Mouse (Mus musculus): Measurements from ENCODE around the gene Aif1. TPM values are rescaled to one million over a fixed set of nuclear protein-coding genes. Genes with fewer than 3 reads are reported as not detected.
A peak's percentile ranks its signal among the peaks of the same experiment; 100 is the strongest.

Gene Aif1
- polyA plus RNA-seq, 1 experiment from 2014 or later = 6.0 TPM

DNA sequence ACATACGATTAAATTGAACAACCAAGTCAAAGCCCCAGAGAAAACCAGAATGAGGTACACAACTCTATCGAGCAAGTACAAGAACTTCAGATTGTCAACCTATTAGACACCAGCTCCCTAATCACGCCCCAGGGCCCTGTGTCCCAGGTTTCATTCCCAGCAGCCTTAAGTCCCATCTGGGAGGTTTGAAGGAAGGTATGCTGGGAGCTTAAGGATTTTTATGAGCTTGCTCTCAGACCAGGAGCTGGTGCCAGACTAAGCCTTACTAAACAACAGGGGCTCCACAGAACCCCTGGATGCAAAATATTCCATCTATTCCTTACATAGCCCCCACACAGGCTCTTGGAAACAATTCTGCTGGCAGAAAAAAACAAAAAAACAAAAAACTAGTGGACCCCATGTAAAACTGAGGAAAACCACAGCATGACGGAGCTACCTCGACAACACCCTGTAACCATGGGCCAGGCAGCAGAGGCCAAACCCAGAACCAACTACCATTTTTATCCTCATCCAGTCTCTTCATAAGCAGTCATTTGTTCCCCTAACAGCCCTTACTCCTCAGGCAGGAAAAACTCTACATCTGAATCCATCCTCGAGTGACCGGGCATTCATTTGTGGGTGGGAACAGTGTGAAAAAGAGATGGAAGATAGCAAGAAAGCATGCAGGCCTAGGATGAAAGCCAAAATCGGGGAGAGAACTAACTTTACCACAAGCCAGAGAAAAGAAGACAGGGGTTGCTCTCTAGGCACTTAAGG, 12.4 kb downstream of the Aif1 start:
- WGBS = 16% methylated on average over 8 of the region's 8 CpGs

DNA sequence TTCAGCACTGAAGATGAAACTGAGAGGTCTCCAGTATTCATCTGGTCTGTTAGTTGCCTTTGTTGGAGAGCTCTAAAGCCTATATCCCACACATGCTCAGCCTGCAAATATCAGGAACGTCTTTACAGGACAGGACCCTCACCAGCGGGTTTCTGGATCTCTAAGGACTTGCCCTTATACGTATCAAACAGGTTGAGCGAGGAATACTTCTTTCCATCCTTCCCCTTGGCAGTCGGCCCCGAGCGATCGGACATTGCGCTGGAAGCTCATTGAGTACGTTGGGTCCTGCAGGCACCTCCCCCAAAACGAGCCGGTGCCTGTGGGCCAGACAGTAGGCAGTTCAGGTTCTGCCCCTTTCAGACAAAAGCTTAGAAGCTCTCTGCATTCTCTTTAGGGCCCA, 13.1 kb downstream of the Aif1 start:
- H3K9ac ChIP-seq = peak overlapping the region; percentile 100
- H3K27ac ChIP-seq = peak overlapping the region; percentile 97; the same call in 1 of the 2 replicates
- H3K9me3 ChIP-seq (replicated peaks) = no peaks in the 10 kb centered on the region
- no peak for ATAC-seq
- H3K4me2 ChIP-seq = peak overlapping the region; percentile 99
- peak overlapping the region; percentile 100 for H3K4me3 ChIP-seq
- WGBS = 43% methylated on average over 12 of the region's 12 CpGs
- peaks cover 36% of the 10 kb centered on the region for H3K4me1 ChIP-seq
- no peaks in the 10 kb centered on the region for H3K27me3 ChIP-seq
- peaks cover 50% of the 10 kb centered on the region for H3K36me3 ChIP-seq (ENCODE audit: poor library complexity, severe bottlenecking)

More for the DNA sequence above, 12.4 kb downstream of the Aif1 start:
- Histone ChIP-seq H3K9me3 (replicated peaks) (no peaks in the 10 kb centered on the region), H3K4me3 (peak overlapping the region; percentile 100), H3K27ac (peak overlapping the region; percentile 97), H3K36me3 (ENCODE audit: poor library complexity, severe bottlenecking) (peaks cover 42% of the 10 kb centered on the region), H3K27me3 (no peaks in the 10 kb centered on the region), H3K9ac (peak overlapping the region; percentile 100), H3K4me2 (peak overlapping the region; percentile 99), H3K4me1 (peaks cover 36% of the 10 kb centered on the region)
- ATAC-seq = no peak

DNA sequence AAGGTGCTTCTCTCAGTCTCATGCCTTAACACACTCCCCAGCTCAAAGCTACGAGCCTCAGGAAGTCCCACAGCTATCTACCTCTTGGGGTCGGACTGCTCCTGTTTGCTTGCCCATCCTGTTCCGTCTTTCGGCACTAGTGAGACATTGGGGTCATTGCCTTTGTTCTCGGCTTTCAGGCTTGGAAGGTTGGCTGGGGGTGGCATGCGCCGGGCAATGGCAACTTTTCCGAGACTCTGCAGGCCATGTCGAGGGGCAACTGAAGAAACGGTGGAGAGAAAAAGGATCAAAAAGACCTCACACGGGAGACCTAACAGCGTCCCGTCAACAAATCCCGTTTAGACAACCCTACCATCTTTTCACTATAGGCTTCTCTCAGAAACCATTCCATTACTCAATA, 13.7 kb downstream of the Aif1 start:
- H3K4me1 ChIP-seq = peaks cover 36% of the 10 kb centered on the region
- H3K36me3 ChIP-seq (ENCODE audit: poor library complexity, severe bottlenecking) = peaks cover 56% of the 10 kb centered on the region
- no peak for ATAC-seq
- peak overlapping the region; percentile 99 for H3K4me2 ChIP-seq
- no peaks in the 10 kb centered on the region for H3K27me3 ChIP-seq
- no peaks in the 10 kb centered on the region for H3K9me3 ChIP-seq (replicated peaks)
- 79% methylated on average over 14 of the region's 14 CpGs for WGBS
- no peak overlapping the region for H3K27ac ChIP-seq
- H3K9ac ChIP-seq = peak overlapping the region; percentile 100
- H3K4me3 ChIP-seq = peak overlapping the region; percentile 100

DNA sequence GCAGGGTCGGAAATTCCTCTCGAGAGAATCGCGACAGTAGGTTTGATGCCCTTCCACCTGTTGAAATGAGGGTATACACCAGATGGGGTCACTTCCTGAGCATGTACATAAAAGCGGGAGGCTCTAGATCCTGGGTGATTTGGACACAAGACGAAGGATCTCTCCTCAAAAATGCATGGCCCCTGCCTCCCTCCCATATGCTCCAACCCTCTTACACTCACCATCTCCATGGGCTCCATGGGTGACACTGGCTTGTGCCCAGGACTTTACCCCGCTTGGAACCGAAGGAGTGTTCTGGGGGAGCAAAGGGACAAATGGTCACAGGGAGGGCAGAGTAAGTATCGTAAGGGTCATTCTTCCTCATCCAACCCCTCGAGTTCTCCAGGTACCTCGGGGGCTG, 14.4 kb downstream of the Aif1 start:
- WGBS = 90% methylated on average over 11 of the region's 11 CpGs
- Histone ChIP-seq H3K4me1 (peaks cover 33% of the 10 kb centered on the region), H3K9ac (no peak overlapping the region), H3K4me3 (no peak overlapping the region; the same call in 1 of the 2 replicates), H3K9me3 (replicated peaks) (no peaks in the 10 kb centered on the region), H3K36me3 (ENCODE audit: poor library complexity, severe bottlenecking) (peaks cover 63% of the 10 kb centered on the region), H3K27me3 (no peaks in the 10 kb centered on the region), H3K4me2 (peak overlapping the region; percentile 99), H3K27ac (no peak overlapping the region)
- no peak for ATAC-seq

DNA sequence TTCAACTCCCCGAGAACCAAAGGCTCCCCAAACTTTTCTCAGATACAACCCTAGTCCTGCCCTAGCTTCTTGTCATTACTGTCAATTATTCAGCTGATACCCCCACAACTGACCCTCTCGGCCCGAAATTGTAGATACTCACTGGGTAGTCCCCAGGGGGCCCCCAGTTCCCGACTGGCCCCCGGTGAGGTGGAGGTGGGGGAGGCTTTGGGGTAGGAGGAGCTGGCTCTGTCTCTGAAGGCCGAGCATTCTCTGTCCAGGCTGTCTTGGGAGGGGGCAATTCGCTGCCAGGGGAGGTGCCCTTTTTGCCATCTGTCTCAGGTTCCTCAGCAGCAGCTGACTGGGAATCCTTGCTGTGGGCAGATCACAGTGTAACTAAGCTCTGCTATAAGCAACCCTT, 16.2 kb downstream of the Aif1 start:
- H3K4me3 ChIP-seq = no peak overlapping the region
- peaks cover 25% of the 10 kb centered on the region for H3K4me1 ChIP-seq
- H3K4me2 ChIP-seq = no peak overlapping the region
- H3K27ac ChIP-seq = no peak overlapping the region
- no peak overlapping the region for H3K9ac ChIP-seq
- no peaks in the 10 kb centered on the region for H3K27me3 ChIP-seq
- 88% methylated on average over 7 of the region's 7 CpGs for WGBS
- no peak for ATAC-seq
- no peaks in the 10 kb centered on the region for H3K9me3 ChIP-seq (replicated peaks)
- H3K36me3 ChIP-seq (ENCODE audit: poor library complexity, severe bottlenecking) = peaks cover 81% of the 10 kb centered on the region

DNA sequence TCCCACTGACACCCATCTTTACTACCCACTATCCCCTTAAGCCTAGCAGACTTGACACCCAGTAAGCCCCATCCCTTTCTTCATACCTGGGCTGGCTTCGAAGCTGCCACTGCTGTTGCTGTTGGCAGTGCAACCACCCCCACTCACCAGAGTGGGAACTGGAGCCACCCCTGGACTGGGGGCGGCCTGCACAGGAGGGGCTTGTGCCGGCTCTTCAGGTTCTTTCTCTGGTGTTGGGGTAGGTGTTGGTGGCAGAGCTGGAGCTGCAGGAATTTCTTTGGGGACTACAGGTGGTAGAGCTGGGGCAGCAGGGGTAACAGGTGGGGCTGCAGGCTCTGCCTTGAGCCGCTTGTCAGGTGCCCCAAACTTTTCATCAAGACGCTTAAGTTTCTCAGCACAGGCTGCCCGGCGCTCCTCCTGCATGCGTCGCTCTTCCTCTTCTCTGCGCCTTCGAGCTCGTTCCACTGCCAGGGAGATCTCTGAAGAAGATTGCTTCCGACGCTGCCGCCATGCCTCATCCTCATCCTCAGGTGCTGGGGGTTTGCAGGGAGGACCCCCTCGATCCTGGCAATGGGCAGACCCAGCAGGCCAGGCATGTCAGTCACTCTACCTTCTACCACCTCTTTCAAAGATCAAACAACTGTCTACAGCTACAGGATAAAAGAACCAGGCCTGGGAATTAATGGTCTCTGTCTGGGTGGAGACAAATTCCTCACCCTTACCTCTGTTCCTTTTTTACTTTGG, 16.8 kb downstream of the Aif1 start:
- H3K4me2 ChIP-seq = no peak overlapping the region
- no peaks in the 10 kb centered on the region for H3K9me3 ChIP-seq (replicated peaks)
- H3K27me3 ChIP-seq = no peaks in the 10 kb centered on the region
- 97% methylated on average over 16 of the region's 16 CpGs for WGBS
- H3K9ac ChIP-seq = no peak overlapping the region
- no peak overlapping the region for H3K4me3 ChIP-seq
- no peak overlapping the region for H3K27ac ChIP-seq
- peaks cover 25% of the 10 kb centered on the region for H3K4me1 ChIP-seq
- ATAC-seq = no peak
- H3K36me3 ChIP-seq (ENCODE audit: poor library complexity, severe bottlenecking) = peaks cover 87% of the 10 kb centered on the region

DNA sequence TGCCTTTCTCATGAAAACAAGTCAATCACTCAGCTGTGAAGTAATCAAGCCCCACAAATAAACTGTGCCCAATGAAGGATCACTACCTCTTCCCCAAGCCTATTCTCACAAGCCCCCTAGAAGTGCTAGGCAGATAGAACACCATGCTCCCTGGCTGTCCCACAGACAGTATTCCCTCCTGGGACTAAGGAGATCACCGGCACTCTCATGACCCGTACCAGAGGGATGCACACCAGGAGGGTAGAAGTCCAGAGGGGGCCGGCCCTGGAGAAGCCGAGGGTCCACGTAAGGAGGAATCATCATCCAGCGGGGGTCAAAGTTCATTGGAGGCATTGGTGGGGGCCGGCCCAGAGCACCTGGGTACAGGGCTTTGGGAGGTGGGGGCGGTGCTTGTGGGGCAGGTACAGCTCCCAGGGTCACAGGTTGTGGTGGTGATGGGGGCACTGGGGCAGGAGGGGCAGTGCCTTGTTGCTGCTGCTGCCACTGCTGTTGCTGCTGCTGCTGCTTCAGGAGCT, 18.1 kb downstream of the Aif1 start:
- 97% methylated on average over 8 of the region's 8 CpGs for WGBS
- H3K36me3 ChIP-seq (ENCODE audit: poor library complexity, severe bottlenecking) = peaks cover 100% of the 10 kb centered on the region
- H3K4me1 ChIP-seq = peaks cover 14% of the 10 kb centered on the region

DNA sequence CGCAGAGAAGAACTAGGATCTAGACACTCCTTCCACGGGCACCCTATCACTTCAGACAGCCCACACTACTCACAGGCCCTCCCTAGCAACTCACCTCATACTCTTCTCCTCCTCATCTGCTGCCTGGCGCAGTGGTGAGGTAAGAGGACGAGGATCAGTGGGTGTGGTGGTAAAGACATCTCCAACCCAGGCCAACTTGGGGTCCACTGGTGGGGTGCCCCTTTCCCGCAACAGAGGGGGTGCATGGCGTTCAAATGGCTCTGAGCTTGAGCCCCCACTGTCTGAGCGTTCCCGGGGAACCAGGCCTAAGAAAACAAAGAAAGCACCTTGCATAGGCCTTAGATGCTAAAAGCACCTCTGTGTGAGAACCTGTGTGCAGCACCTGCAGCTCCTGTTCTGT, 18.6 kb downstream of the Aif1 start:
- H3K9me3 ChIP-seq (replicated peaks) = no peaks in the 10 kb centered on the region
- H3K27ac ChIP-seq = no peak overlapping the region
- peaks cover 9% of the 10 kb centered on the region for H3K4me1 ChIP-seq
- ATAC-seq = no peak
- no peak overlapping the region for H3K4me3 ChIP-seq
- WGBS = 94% methylated on average over 8 of the region's 8 CpGs
- H3K9ac ChIP-seq = no peak overlapping the region
- H3K27me3 ChIP-seq = no peaks in the 10 kb centered on the region
- H3K36me3 ChIP-seq (ENCODE audit: poor library complexity, severe bottlenecking) = peaks cover 100% of the 10 kb centered on the region
- H3K4me2 ChIP-seq = no peak overlapping the region

More for the DNA sequence above, 18.1 kb downstream of the Aif1 start:
- Histone ChIP-seq H3K4me3 (no peak overlapping the region), H3K27ac (no peak overlapping the region), H3K27me3 (no peaks in the 10 kb centered on the region), H3K9ac (no peak overlapping the region), H3K9me3 (replicated peaks) (no peaks in the 10 kb centered on the region), H3K4me2 (no peak overlapping the region)
- ATAC-seq = no peak

DNA sequence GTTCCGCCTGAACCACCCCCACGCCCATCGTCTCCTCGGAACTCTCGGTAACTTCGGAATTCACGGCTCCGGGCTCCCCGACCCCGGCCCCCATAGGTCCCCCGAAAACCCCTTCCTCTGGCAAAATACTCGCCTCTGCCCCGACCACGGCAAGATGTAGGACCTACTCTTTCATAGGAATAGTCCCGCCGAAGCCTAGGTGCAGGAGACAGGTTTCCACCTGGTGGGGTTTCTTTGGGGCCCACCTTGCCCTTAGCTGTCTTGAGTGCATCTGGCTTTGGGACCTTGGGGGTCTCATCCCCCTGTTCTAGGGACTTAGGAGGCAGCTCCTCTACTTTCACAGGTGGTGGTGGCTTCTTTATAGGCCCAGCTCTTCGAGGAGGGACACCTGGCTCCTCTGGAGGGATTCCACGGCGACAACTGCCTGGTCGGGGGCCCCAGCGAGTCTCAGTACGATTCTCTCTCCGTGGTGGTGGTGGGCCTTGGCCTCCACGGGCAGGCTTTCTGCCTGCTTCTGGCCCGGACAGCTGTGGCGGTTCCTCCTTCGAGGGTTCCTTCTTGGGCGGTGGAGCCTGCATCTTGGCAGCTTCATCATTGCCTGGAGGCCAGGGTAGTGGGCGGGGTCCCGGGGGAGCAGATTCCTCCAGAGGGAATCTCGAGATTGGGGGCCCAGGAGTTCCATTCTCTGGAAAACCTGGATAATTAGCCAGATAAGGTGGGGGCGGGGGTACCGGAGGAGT, 19.2 kb downstream of the Aif1 start:
- 92% methylated on average over 33 of the region's 33 CpGs for WGBS
- H3K36me3 ChIP-seq (ENCODE audit: poor library complexity, severe bottlenecking) = peaks cover 100% of the 10 kb centered on the region
- H3K4me1 ChIP-seq = peaks cover 3% of the 10 kb centered on the region; the same call in 1 of the 2 replicates
- no peaks in the 10 kb centered on the region for H3K27me3 ChIP-seq
- H3K4me3 ChIP-seq = no peak overlapping the region
- no peak overlapping the region for H3K27ac ChIP-seq
- H3K4me2 ChIP-seq = no peak overlapping the region
- ATAC-seq = no peak
- H3K9ac ChIP-seq = no peak overlapping the region
- H3K9me3 ChIP-seq (replicated peaks) = no peaks in the 10 kb centered on the region

DNA sequence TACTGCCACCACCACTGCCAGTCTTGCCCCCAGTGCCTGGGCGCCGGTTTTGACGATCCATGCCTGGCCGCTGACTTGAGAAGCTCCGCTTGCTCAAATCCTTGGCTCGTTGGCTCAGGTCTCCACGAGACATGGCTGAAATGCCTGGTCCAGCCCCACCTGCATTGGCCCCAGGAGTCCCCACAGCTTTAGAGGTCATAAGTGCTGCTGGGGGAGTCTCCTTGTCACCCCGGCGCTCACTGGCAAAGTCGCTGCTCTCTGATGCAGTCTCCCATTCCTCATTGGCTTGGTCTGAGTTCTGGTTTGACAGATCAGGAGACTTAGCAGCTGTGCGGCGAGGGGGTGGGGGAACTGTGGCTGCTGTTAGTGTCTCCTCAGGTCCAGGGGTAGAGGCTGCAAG, 20.4 kb downstream of the Aif1 start:
- Histone ChIP-seq H3K9me3 (replicated peaks) (no peaks in the 10 kb centered on the region), H3K4me2 (no peak overlapping the region), H3K27me3 (no peaks in the 10 kb centered on the region), H3K36me3 (ENCODE audit: poor library complexity, severe bottlenecking) (peaks cover 98% of the 10 kb centered on the region), H3K4me3 (no peak overlapping the region), H3K4me1 (no peaks in the 10 kb centered on the region), H3K27ac (no peak overlapping the region), H3K9ac (no peak overlapping the region)
- no peak for ATAC-seq
- 90% methylated on average over 12 of the region's 12 CpGs for WGBS

DNA sequence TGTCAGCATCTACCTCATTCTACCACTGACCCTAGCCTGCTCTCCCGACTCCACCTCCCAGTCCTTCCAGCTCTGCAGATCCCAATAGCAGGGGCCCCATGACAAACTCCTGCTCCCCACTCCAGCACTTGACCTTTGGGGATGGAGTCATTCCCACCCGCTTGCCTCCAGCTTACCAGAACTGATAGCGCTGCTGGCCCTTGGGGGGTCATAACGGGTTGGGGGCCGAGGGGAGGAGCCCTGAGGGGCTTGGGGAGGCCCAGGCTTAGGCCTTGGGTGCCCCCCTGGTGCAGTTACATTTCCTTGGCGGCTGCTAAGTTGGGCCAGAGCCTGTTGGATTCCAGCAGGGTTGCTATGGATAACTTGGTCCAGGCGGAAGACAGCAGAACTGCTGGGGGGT, 21.3 kb downstream of the Aif1 start:
- 77% methylated on average over 7 of the region's 7 CpGs for WGBS
- H3K4me3 ChIP-seq = no peak overlapping the region
- H3K27ac ChIP-seq = no peak overlapping the region
- H3K9me3 ChIP-seq (replicated peaks) = no peaks in the 10 kb centered on the region
- H3K4me2 ChIP-seq = no peak overlapping the region
- ATAC-seq = no peak
- H3K27me3 ChIP-seq = no peaks in the 10 kb centered on the region
- peaks cover 98% of the 10 kb centered on the region for H3K36me3 ChIP-seq (ENCODE audit: poor library complexity, severe bottlenecking)
- no peaks in the 10 kb centered on the region for H3K4me1 ChIP-seq
- H3K9ac ChIP-seq = no peak overlapping the region

DNA sequence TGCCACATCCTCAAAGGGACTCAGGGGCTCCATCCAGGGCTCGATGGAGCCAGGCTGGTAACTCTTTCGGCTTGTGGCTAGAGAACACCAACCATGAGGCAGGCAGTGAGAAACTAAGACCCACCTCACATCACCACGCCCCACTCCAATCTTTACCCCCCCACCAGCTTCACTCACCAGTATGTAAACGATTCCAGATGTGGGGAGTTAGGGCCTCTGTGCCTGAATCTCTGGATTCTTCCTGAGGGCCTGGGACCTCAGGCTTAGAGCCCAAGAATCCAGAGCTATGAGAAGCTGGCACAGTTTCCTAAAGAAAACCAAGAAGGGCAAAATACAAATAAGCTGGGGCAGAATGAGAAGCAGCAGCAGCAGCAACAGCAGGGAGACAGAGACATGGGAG, 21.9 kb downstream of the Aif1 start:
- H3K4me2 ChIP-seq = no peak overlapping the region
- no peaks in the 10 kb centered on the region for H3K9me3 ChIP-seq (replicated peaks)
- H3K4me3 ChIP-seq = no peak overlapping the region
- H3K27me3 ChIP-seq = no peaks in the 10 kb centered on the region
- peaks cover 98% of the 10 kb centered on the region for H3K36me3 ChIP-seq (ENCODE audit: poor library complexity, severe bottlenecking)
- WGBS = 89% methylated on average over 4 of the region's 4 CpGs
- no peak overlapping the region for H3K9ac ChIP-seq
- no peaks in the 10 kb centered on the region for H3K4me1 ChIP-seq
- no peak overlapping the region for H3K27ac ChIP-seq
- ATAC-seq = no peak

All from forebrain, embryonic 13.5 days (tissue).